Mouse (Mus musculus) olfactory bulb, adult 2 months (tissue): ENCODE data around the gene Rhob. TPM values are rescaled to one million over a fixed set of nuclear protein-coding genes. Genes with fewer than 3 reads are reported as not detected.

Source experiments
- H3K27ac ChIP-seq: fragments of 200-500 bp; 2 replicates; pipeline ENCODE4 v1.5.1; 2012; ENCODE audit warnings: low read depth, low read length; ENCODE audit not compliant: insufficient read depth
- H3K4me1 ChIP-seq: fragments of 200-500 bp; 2 replicates; pipeline ENCODE4 v1.6.1; 2012; ENCODE audit warnings: low read length; ENCODE audit not compliant: control insufficient read depth, insufficient read depth
- H3K4me3 ChIP-seq: fragments of 200-500 bp; 2 replicates; pipeline ENCODE4 v1.5.1; 2012; ENCODE audit warnings: mild to moderate bottlenecking, low read depth, low read length, moderate library complexity; ENCODE audit not compliant: insufficient read depth
- CTCF ChIP-seq: fragments of 200-500 bp; IDR thresholded peaks from 2 replicates; pipeline ENCODE4 v1.5.1; 2012; ENCODE audit warnings: low read depth, mild to moderate bottlenecking, low read length, moderate library complexity; ENCODE audit not compliant: insufficient read depth
- POLR2A ChIP-seq: fragments of 200-500 bp; IDR thresholded peaks from 2 replicates; pipeline ENCODE4 v1.6.1; 2012; ENCODE audit warnings: mild to moderate bottlenecking, low read depth, low read length, moderate library complexity; ENCODE audit not compliant: insufficient read depth
- WGBS: fragments of 180-500 bp; shearing (Covaris S2); methylation state at CpG from one replicate; pipeline ENCODE4 v1.1.7; 2018; 5-methylcytosine and 5-hydroxymethylcytosine counted together
- polyA plus RNA-seq: library from polyadenylated mRNA; stranded (reverse); fragments of >200 nt; gene quantifications from 2 replicates; pipeline ENCODE4 v1.2.4, GENCODE M21; 2012; ENCODE audit warnings: low replicate concordance; ENCODE audit not compliant: missing spikeins, insufficient read depth, insufficient read length

Gene Rhob
- polyA plus RNA-seq: 196 TPM in 1 of 2 replicates, not detected in the other

DNA sequence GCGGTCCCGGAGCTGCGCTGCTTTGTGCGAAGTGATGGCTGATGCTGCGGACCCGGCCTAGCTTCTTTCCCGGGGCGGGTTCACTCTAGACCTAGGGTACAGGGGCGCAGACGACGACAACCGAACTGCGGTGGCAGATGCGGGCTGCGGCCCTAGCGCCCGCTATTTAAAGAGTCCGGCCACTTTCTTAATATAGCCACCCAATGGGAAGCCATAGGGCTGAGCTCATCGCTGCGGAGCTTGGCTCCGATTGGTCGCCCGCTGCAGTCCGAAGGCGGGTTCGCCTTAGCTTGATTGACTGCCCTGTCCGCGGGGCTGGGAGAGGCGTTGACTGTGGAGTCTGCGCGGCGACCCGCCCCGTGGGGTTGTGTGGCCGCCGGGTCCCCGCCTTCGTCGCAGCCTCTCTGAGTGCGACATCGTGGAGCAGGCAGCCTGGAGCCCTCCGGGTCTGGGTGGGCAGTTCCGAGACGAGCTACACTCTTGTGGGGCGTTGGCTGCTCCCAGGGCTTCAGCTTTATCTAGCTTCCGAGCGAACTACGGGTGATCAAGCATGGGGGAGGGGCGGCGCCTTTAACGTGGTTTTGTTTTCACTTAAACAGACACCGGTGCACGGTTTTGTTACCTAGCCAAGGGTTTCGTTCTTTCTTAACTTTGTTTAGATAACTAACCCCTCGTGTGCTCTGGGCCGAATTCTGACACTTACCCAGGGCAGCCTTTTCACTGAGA, at the start of gene Rhob:
Gene Rhob (minus strand): TSS at position 139 of the 726 bp plus-strand sequence.
- peak; percentile 100 for TF ChIP-seq POLR2A
- TF ChIP-seq CTCF: no peak; the same call in 1 of the 2 replicates
- WGBS: under 1% methylated on average over 56 of the region's 56 CpGs
- Histone ChIP-seq H3K4me1 (peaks cover 14% of the 10 kb centered on the region), H3K4me3 (peak within 1 kb of the TSS; percentile 85), H3K27ac (peak within 1 kb of the TSS; percentile 97)

DNA sequence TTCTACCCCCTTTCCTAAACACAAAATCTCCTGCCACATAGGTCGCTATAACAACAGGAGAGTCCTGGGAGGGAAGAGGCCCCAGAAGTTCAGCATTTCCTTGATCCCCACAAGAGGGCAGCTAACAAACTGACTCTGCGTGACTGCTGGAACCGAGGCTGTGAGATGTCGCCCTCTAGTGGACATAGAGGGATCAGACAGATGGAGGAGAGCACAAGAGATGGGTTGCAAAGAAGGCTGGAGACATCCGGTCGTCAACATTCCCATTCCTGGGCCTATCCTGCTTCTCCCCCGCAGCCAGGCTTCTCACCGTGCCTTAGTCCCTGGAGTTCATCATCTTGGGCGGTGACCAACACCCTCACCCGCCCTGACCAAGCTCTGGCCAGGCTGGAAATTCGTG, 47.5 kb upstream of the Rhob start:
- TF ChIP-seq POLR2A (no peak), CTCF (peak; percentile 79)
- no peak overlapping the region for H3K4me3 ChIP-seq
- WGBS: 24% methylated on average over 11 of the region's 11 CpGs
- H3K27ac ChIP-seq: no peak overlapping the region
- H3K4me1 ChIP-seq: peaks cover 10% of the 10 kb centered on the region

DNA sequence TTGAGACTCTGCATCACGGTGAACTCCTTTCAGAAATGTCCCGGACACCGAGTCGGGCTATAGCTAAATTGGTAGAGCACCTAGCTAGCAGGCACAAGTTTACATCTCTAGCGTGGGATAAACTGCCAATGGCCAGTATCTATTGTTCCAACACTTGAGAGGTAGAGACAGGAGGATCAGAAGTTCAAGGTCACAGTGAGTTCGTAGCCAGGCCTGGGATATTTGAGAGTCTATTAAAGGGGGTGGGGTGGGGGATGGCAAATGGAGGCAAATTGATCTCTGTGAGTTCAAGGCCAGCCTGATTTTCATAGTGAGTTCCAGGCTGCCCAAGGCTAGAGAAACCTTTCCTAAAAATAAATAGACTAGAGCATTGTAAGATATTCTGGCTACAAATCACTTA, 47.0 kb upstream of the Rhob start:
- Histone ChIP-seq H3K4me3 (no peak overlapping the region), H3K4me1 (peaks cover 10% of the 10 kb centered on the region), H3K27ac (no peak overlapping the region)
- TF ChIP-seq POLR2A (no peak), CTCF (no peak)
- WGBS: 95% methylated on average over 6 of the region's 6 CpGs

DNA sequence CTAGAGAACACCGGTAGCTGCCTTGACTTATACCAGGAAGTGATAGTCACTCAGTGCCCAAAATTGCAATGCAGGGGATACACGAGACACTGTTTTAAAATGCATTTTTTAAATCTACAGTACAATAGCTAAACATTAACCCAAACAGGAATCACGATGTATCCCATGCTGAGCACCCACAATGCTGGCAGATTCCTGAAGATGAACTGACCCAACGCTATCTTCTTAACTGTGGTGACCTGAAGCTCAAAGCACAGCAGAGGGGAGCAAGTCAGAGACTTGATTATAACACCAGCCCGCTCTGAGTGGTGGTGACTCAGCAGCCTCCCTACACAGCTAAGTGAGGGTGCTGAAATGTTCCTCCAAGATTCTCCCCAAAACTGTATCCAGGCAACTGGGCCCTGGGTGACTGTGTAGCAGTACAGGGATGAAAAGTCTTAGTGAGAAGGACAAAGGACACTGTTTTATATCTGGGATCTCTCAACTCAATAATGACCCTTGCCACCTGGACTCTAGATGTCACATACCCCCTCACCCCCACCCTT, 45.3 kb upstream of the Rhob start:
- H3K27ac ChIP-seq: peak overlapping the region; percentile 65
- 40% methylated on average over 5 of the region's 5 CpGs for WGBS
- TF ChIP-seq CTCF (no peak), POLR2A (no peak)
- peaks cover 10% of the 10 kb centered on the region for H3K4me1 ChIP-seq
- H3K4me3 ChIP-seq: no peak overlapping the region

DNA sequence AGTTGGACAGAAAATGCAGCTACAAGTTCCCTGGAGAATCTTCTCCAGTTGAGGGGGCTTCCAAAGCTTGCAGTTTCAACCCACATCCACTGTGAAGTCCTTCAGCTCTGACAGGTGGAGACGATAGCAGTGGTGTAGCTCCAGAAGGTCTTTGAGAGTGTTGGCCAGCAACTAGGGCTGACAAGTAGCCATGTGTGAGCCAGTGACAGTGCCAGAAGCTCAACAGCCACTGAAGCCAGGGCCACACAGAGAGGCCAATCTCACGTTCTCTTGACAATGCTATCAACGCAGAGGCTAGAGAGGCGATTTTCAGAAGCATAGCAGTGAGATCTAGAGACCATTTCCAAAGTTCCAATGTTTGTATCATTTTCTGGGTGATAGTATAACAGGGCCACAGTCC, 42.6 kb upstream of the Rhob start:
- Histone ChIP-seq H3K27ac (no peak overlapping the region), H3K4me1 (peaks cover 8% of the 10 kb centered on the region), H3K4me3 (no peak overlapping the region)
- WGBS: 74% methylated on average over 4 of the region's 4 CpGs
- TF ChIP-seq POLR2A (no peak), CTCF (no peak)

DNA sequence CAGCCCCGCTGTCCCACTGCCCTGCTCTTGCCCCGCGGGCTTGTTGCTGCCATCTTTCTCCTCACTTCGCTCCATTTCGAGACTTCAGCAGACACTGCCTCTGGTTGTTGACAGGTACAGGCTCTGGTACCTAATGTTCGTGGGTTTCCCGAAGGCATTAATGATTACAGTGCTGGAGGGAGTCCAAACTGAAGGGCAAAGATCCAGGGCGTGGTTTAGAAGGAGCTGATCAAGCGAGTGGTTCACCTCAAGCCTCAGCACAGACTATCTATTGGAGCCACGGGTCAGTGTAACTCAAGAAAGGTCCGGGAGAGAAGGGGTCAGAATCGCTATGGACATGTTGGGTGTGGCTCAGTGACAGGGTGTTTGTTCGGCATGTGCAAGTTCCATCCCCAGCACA, 39.7 kb upstream of the Rhob start:
- TF ChIP-seq POLR2A (no peak), CTCF (no peak)
- H3K4me3 ChIP-seq: no peak overlapping the region
- 87% methylated on average over 13 of the region's 13 CpGs for WGBS
- no peak overlapping the region for H3K27ac ChIP-seq
- no peaks in the 10 kb centered on the region for H3K4me1 ChIP-seq

DNA sequence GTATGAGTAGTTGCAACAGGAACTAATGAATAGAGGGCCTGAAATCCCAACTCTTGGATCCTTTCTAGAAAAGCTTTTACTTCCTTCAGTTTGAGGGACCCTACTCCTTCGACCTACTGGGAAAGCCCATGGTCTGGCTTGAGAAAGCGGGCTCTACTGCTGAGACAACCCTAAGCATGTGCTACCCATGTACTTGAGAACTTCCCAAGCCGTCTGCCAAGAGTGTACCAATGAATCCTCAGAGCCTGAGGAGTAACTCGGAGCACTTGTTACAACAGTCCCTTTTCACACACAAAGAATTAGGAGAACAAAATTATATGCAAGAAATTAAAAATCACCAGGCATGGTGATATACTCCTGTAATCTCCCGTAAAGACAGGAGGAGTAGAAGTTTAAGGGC, 37.5 kb upstream of the Rhob start:
- Histone ChIP-seq H3K4me1 (no peaks in the 10 kb centered on the region), H3K4me3 (no peak overlapping the region), H3K27ac (no peak overlapping the region)
- TF ChIP-seq POLR2A (no peak), CTCF (no peak)
- 92% methylated on average over 5 of the region's 5 CpGs for WGBS

DNA sequence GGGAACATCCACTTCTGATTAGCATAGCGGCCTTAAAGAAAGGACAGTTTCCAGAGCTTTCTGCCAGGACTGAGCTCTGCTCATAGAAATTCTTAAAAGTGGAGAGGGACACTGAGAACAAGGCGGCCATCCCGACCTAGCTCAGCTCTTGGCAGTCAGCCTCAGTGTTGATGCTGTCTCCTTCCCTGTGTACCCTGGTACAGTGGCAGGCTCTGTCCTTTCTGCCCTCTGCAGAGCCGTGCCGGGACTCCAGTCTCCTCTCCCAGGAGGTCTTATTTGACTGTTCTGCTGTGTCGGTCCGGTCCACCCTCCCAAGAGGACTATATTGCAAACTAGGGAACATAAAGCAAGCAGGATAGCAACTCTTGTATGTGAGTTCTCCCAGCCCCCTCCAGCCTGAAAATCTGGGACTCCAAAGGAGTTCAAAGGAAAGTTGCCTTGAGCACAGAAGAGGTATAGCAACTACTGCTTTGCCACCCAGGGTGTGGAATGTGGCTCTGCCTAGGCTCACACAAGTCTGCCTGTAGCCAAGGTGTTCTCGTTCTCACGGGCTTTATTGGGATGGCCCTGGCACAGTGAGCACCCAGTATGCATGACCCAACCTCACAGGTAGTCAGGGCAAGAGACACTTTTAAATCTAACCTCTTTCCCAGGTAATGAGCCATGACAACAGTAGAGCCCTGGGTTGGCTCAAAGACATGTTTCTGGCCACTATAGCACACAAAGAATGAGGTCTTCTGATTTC, 36.6 kb upstream of the Rhob start:
- TF ChIP-seq CTCF (no peak), POLR2A (no peak)
- Histone ChIP-seq H3K4me3 (no peak overlapping the region), H3K27ac (no peak overlapping the region), H3K4me1 (no peaks in the 10 kb centered on the region)
- WGBS: 65% methylated on average over 9 of the region's 9 CpGs

DNA sequence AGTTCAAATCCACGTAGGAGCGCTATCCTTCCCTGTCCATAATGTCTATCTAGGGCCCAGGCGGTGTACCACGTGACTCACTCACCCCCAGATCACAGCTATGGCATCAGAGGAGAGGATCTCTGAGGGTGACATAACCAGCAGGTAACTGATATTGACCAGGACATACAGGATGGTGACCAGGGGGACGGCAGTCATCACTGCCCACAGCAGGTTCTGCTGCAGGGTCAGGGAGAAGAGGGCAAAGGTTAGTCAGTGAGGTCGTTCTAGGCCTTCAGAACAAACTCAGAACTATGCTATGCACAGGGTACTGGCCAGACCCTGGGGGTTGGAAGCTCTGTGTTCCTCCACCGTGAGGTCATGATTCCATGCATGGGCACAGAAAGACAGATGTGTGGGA, 35.8 kb upstream of the Rhob start:
- WGBS: 89% methylated on average over 7 of the region's 7 CpGs
- Histone ChIP-seq H3K27ac (no peak overlapping the region), H3K4me3 (no peak overlapping the region), H3K4me1 (no peaks in the 10 kb centered on the region)
- TF ChIP-seq POLR2A (no peak), CTCF (no peak)
